Mouse (Mus musculus): ENCODE data around the gene Bloc1s6. TPM values are rescaled to one million over a fixed set of nuclear protein-coding genes. Genes with fewer than 3 reads are reported as not detected.

Bloc1s6 gene
- polyA plus RNA-seq, 1 experiment from 2014 or later = 94.4 TPM

DNA sequence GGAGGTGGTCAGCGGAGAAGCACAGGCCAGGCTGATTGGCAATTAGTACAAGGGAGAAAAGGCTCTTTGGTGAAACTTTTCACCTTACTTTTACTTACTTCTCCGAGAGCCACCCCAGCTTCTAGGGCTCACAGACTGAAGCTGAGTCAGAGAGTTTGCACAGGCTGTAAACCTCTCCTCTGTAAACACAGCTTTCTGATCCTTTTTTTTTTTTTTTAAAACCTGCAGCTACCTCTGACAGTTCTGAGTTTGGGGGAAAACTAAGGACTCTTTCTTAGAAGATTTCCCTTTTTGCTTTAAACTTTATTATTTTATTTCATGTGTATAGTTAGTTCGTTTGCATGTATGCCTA lies 27.5 kb downstream of the Bloc1s6 start:
- H3K27ac ChIP-seq = no peak overlapping the region
- peaks cover 31% of the 10 kb centered on the region for H3K27me3 ChIP-seq
- WGBS = 30% methylated on average over 3 of the region's 3 CpGs
- no peaks in the 10 kb centered on the region for H3K36me3 ChIP-seq
- H3K9ac ChIP-seq (replicated peaks) = no peak overlapping the region
- H3K4me2 ChIP-seq (replicated peaks) = peak overlapping the region; percentile 75
- peaks cover 9% of the 10 kb centered on the region for H3K4me1 ChIP-seq (replicated peaks)
- H3K9me3 ChIP-seq = no peaks in the 10 kb centered on the region
- peak overlapping the region; percentile 44; the same call in 1 of the 2 replicates for H3K4me3 ChIP-seq (replicated peaks)
- no peak for ATAC-seq

DNA sequence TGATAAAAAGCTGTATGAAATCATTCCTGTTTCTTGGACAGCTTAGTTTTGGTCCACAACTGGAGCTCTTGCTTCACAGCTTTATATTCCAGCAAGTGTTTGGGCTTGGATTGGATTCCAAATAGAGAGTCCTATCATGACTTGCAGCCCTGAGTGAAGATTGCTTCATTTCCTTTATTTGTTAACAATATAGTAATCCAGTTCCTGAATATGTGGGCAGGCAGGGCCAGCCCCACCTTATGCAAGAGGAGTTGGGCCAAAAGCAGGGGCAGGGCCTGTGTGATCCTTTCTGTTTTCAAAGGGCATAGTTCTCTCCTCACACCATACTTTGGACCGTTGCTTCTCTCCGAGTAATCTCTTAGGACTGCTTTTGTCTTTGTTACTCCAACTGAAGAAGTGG lies 32.7 kb downstream of the Bloc1s6 start:
- H3K4me1 ChIP-seq (replicated peaks) = no peaks in the 10 kb centered on the region
- H3K27me3 ChIP-seq = peaks cover 9% of the 10 kb centered on the region
- H3K27ac ChIP-seq = no peak overlapping the region
- no peak overlapping the region for H3K4me3 ChIP-seq (replicated peaks)
- ATAC-seq = no peak
- H3K36me3 ChIP-seq = no peaks in the 10 kb centered on the region
- H3K9me3 ChIP-seq = no peaks in the 10 kb centered on the region
- WGBS = 86% methylated on average over 2 of the region's 2 CpGs
- H3K4me2 ChIP-seq (replicated peaks) = no peak overlapping the region
- H3K9ac ChIP-seq (replicated peaks) = no peak overlapping the region

DNA sequence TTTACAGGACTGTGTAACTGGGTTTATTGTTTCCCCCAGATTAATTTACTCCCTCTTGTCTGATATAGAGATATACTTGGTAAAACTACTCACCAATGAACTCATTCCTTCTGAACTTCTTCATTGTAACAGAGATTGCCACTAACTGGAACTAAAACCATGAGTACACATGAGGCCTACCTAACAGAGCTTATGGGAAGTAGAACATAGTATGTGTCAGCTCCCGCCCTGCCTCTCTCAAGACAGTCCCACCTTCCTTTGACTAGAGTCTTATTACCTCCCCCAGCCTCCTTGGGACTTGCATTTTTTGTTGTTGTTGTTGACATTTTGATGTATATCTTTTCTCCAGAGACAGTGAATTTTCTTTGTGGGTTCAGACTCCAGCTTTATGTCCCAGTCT lies 34.6 kb downstream of the Bloc1s6 start:
- WGBS = 89% methylated on average over 1 of the region's 1 CpGs
- ATAC-seq = no peak
- H3K4me1 ChIP-seq (replicated peaks) = no peaks in the 10 kb centered on the region

DNA sequence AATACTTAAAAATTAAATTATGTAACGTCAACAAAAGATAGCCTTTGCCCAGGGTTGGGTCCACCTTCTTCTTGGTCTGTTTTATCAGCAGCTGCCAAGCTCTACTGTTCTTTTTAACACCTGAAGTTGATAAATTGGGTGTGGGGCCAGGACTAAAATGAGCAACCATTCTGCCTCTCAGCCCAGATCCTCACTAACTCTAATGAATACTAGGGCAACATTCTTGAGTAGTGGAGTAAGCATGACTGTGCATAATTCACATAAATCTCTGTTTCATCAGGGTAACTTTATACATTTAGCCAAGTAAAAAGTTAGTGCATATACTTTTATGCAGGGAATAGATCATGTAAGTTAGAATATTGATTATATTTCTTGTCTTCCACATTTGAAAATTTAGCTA lies 37.2 kb downstream of the Bloc1s6 start:
- no peaks in the 10 kb centered on the region for H3K27me3 ChIP-seq
- WGBS = 84% methylated on average over 1 of the region's 1 CpGs
- ATAC-seq = no peak
- no peaks in the 10 kb centered on the region for H3K9me3 ChIP-seq
- H3K4me2 ChIP-seq (replicated peaks) = no peak overlapping the region
- no peak overlapping the region for H3K27ac ChIP-seq
- H3K36me3 ChIP-seq = no peaks in the 10 kb centered on the region
- H3K9ac ChIP-seq (replicated peaks) = no peak overlapping the region
- H3K4me3 ChIP-seq (replicated peaks) = no peak overlapping the region
- no peaks in the 10 kb centered on the region for H3K4me1 ChIP-seq (replicated peaks)

More for the DNA sequence above, 34.6 kb downstream of the Bloc1s6 start:
- Histone ChIP-seq H3K27me3 (no peaks in the 10 kb centered on the region), H3K36me3 (no peaks in the 10 kb centered on the region), H3K27ac (no peak overlapping the region), H3K9me3 (no peaks in the 10 kb centered on the region), H3K4me2 (replicated peaks) (no peak overlapping the region), H3K9ac (replicated peaks) (no peak overlapping the region), H3K4me3 (replicated peaks) (no peak overlapping the region)

DNA sequence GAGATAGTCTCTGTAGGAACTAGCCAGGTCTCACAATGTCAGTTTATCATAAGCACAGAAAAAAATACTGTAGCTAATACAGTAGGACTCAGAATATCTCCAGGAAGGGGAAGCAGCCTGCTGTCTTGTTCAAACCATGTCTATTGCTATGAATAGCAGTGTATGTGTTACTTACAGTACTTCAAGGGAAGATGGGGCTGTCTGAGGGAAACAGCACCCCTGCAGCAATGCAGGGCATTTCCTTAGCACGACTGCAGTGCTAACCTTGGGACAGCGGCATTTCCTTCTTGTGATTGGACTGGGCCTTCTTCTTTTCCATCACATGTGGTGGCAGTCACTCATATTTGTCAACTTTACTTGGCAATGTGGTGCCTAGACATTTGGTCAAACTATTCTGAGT lies 38.5 kb downstream of the Bloc1s6 start:
- no peak overlapping the region for H3K27ac ChIP-seq
- 73% methylated on average over 2 of the region's 2 CpGs for WGBS
- no peak overlapping the region for H3K4me2 ChIP-seq (replicated peaks)
- H3K36me3 ChIP-seq = no peaks in the 10 kb centered on the region
- ATAC-seq = no peak
- H3K27me3 ChIP-seq = no peaks in the 10 kb centered on the region
- no peaks in the 10 kb centered on the region for H3K9me3 ChIP-seq
- no peak overlapping the region for H3K9ac ChIP-seq (replicated peaks)
- H3K4me3 ChIP-seq (replicated peaks) = no peak overlapping the region
- H3K4me1 ChIP-seq (replicated peaks) = no peaks in the 10 kb centered on the region

DNA sequence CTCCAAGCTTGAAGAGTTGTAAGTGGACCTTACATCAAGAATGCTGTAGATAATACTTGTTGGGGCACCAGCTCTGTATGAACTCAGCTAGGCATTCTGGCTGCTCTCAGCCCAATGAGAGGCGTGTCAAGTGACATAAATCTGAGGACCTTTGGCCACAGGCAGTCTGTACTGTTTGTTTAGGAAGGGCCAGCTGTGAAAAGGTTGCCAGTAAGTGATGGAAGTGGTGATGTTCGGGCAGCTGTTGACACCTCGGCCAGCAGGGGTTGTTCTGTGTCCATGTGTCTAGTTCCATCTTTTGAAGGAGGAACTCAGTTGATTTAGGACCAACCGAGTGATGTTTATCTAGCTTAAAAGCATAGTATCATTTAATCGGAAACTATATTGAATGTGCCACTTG lies 41.7 kb downstream of the Bloc1s6 start:
- H3K9me3 ChIP-seq = no peaks in the 10 kb centered on the region
- no peak for ATAC-seq
- H3K4me3 ChIP-seq (replicated peaks) = no peak overlapping the region
- WGBS = 84% methylated on average over 5 of the region's 5 CpGs
- H3K4me1 ChIP-seq (replicated peaks) = no peaks in the 10 kb centered on the region
- H3K27me3 ChIP-seq = no peaks in the 10 kb centered on the region
- no peak overlapping the region for H3K4me2 ChIP-seq (replicated peaks)
- no peak overlapping the region for H3K9ac ChIP-seq (replicated peaks)
- H3K36me3 ChIP-seq = no peaks in the 10 kb centered on the region
- H3K27ac ChIP-seq = no peak overlapping the region

DNA sequence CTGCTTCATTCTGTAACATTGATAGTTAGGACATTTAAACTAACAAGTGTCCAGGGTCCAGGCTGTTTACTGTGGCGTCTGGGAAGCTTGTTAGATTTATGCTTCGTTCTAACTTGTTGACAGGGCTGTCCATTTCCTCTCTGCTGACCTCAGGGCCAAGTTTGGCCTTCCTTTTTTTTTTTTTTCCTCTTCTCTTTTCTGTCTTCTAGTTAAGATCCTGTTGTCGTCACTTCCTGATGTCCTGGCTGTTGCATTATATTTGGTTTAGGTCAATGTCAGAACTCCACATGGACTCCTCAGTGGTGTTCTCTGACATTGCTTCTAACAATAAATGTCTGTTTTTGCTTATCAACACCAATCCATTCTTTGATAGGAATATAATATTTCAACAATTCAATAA lies 42.1 kb downstream of the Bloc1s6 start:
- H3K27me3 ChIP-seq = no peaks in the 10 kb centered on the region
- no peaks in the 10 kb centered on the region for H3K9me3 ChIP-seq
- 91% methylated on average over 3 of the region's 3 CpGs for WGBS
- no peak overlapping the region for H3K27ac ChIP-seq
- no peak overlapping the region for H3K4me2 ChIP-seq (replicated peaks)
- no peak for ATAC-seq
- no peaks in the 10 kb centered on the region for H3K4me1 ChIP-seq (replicated peaks)
- no peak overlapping the region for H3K4me3 ChIP-seq (replicated peaks)
- no peaks in the 10 kb centered on the region for H3K36me3 ChIP-seq
- H3K9ac ChIP-seq (replicated peaks) = no peak overlapping the region

DNA sequence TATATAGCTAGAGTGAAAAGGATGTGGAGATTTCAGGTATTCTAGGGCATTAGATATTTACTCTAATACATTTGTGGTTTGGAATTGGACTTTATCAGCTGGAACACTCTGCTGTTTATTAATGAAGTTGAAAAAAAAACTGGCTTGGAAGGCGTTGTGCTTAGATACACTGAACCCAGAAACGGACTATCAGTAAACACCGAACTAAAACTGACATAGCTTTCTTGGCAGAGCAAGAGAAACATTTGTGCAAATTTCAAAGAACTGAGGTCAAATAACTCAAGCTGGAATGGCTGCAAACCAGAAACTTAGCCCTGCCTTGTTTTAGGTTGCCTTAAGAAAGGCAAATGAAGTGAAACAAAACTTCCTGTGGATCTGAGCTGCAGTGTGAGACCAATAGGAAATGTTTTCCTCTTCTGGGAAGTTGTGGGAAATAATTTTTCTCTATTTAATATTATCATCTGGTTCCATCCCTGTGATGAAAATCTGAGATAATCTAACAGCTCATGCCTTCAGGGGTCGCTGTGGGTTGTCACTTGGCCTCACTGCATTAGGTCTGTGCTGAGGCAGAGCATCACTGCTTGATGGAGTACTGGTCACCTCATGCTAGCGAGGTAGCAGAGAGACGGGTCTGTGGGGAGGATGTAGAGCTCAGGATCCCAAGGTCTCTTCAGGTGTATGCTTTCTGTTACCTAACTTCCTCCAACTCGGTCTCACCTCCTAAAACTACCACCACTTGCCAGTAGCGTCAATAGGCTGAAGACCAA lies 43.5 kb downstream of the Bloc1s6 start:
- no peaks in the 10 kb centered on the region for H3K9me3 ChIP-seq
- H3K4me2 ChIP-seq (replicated peaks) = no peak overlapping the region
- WGBS = 79% methylated on average over 8 of the region's 8 CpGs
- no peak overlapping the region for H3K4me3 ChIP-seq (replicated peaks)
- ATAC-seq = no peak
- H3K36me3 ChIP-seq = no peaks in the 10 kb centered on the region
- no peak overlapping the region for H3K27ac ChIP-seq
- H3K4me1 ChIP-seq (replicated peaks) = no peaks in the 10 kb centered on the region
- no peak overlapping the region for H3K9ac ChIP-seq (replicated peaks)
- H3K27me3 ChIP-seq = no peaks in the 10 kb centered on the region

DNA sequence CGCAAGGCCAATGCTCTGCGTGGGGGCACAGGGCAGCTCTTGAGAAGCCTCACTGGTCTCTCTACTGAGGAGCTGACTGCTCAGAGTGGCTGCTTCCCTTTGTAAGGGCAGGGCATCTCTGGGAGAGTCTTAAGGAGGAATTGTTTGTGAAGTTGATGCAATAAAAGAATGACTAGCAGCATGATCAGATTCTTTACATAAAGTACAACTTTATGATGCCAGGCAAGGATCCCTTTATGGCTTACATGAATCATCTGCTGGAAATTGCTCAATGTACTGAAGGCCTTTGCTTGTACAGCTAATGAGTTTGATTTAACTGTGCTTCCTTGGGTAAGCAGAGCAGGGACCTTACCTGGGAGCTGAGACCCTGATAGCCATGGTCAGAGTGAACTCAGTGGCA lies 45.4 kb downstream of the Bloc1s6 start:
- no peaks in the 10 kb centered on the region for H3K4me1 ChIP-seq (replicated peaks)
- H3K9ac ChIP-seq (replicated peaks) = no peak overlapping the region
- H3K27ac ChIP-seq = no peak overlapping the region
- no peak overlapping the region for H3K4me2 ChIP-seq (replicated peaks)
- no peak overlapping the region for H3K4me3 ChIP-seq (replicated peaks)
- H3K9me3 ChIP-seq = no peaks in the 10 kb centered on the region
- ATAC-seq = no peak
- H3K27me3 ChIP-seq = no peaks in the 10 kb centered on the region
- no peaks in the 10 kb centered on the region for H3K36me3 ChIP-seq
- WGBS = 83% methylated on average over 2 of the region's 2 CpGs

DNA sequence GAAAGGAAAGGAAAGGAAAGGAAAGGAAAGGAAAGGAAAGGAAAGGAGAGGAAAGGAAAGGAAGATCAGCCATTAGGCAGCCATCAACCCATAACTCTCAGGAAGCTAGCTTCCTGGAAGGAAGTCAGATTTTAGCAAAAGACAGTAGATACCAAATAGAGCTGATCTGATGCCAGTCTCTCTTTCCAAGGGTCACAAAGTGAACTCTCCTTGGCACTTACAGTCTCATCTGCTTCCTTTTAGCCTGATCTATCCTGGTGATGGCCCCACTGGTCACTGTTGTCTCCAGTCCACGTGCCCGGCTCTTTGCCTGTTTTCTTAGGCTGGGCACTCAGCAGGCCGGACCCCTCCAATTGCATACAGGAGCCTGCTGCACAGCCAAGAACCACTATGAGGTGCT lies 46.4 kb downstream of the Bloc1s6 start:
- Histone ChIP-seq H3K4me3 (replicated peaks) (no peak overlapping the region), H3K36me3 (no peaks in the 10 kb centered on the region), H3K4me2 (replicated peaks) (no peak overlapping the region), H3K9me3 (no peaks in the 10 kb centered on the region), H3K27me3 (no peaks in the 10 kb centered on the region), H3K9ac (replicated peaks) (no peak overlapping the region), H3K27ac (no peak overlapping the region), H3K4me1 (replicated peaks) (no peaks in the 10 kb centered on the region)
- WGBS = 94% methylated on average over 3 of the region's 3 CpGs
- no peak for ATAC-seq

DNA sequence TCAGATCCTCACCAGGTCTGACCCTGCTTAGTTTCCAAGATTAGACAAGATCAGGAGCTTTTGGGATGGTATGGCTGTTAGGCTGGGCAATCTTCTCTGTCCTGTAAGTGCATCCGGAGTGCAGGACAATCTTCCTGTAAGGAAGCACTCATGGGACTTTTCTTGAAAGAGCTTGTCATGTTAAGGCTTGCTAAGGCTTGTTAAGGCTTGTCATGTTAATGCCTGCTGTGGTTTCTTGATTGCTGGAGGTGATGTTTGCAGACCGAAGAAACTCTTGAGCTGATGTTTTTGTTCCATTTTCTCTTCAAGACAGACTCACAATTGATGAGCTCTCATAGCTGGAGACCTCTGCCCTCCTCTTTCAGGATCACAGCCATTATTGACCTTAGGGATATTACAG lies 47.9 kb downstream of the Bloc1s6 start:
- Histone ChIP-seq H3K27me3 (no peaks in the 10 kb centered on the region), H3K9me3 (no peaks in the 10 kb centered on the region), H3K36me3 (no peaks in the 10 kb centered on the region), H3K4me2 (replicated peaks) (no peak overlapping the region), H3K4me1 (replicated peaks) (no peaks in the 10 kb centered on the region), H3K4me3 (replicated peaks) (no peak overlapping the region), H3K9ac (replicated peaks) (no peak overlapping the region), H3K27ac (no peak overlapping the region)
- 86% methylated on average over 2 of the region's 2 CpGs for WGBS
- no peak for ATAC-seq

DNA sequence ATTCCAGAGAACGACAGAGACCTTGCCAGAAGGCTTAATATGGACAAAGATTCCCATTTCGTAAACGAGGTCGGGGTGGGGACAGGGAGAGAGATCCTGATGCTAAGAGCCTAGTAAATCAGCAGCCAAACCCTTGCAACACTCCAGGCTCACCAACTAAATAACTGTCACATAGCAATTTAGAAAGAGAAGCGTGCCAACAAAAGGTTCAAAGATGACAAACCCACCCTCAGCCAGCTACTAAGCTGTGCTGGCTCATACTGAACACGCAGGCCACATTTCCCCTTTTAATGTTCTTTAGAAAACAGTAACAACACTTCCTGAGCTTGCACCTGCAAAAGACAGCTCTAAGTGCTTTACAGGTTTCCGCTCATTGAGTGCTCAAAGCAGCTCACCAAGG lies 51.0 kb downstream of the Bloc1s6 start:
- Histone ChIP-seq H3K36me3 (no peaks in the 10 kb centered on the region), H3K4me3 (replicated peaks) (no peak overlapping the region), H3K9me3 (no peaks in the 10 kb centered on the region), H3K27me3 (no peaks in the 10 kb centered on the region), H3K4me2 (replicated peaks) (no peak overlapping the region), H3K27ac (no peak overlapping the region), H3K4me1 (replicated peaks) (no peaks in the 10 kb centered on the region), H3K9ac (replicated peaks) (no peak overlapping the region)
- WGBS = 82% methylated on average over 7 of the region's 7 CpGs
- ATAC-seq = no peak

DNA sequence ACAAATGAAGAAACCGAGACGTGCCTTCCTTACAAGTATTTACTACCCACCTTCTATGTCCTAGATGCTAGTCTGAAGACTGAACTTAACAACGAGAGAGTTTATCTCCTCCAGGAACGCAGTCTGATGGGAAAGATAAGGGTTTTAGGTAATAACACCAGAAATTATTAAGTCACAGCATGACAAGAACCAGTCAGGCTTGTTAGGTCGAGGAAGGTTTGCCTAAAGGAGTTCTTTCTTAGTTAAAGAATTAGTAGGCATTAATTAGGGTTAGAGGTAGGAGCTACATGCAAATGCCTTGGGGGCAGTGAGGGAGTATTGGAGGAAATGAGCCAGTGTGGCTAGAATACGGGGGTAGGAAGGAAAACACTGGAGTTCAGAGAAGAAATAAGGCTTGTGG lies 51.4 kb downstream of the Bloc1s6 start:
- H3K4me3 ChIP-seq (replicated peaks) = no peak overlapping the region
- 82% methylated on average over 6 of the region's 6 CpGs for WGBS

More for the DNA sequence above, 51.4 kb downstream of the Bloc1s6 start:
- no peak for ATAC-seq
- Histone ChIP-seq H3K9me3 (no peaks in the 10 kb centered on the region), H3K27me3 (no peaks in the 10 kb centered on the region), H3K4me1 (replicated peaks) (no peaks in the 10 kb centered on the region), H3K36me3 (no peaks in the 10 kb centered on the region), H3K27ac (no peak overlapping the region), H3K4me2 (replicated peaks) (no peak overlapping the region), H3K9ac (replicated peaks) (no peak overlapping the region)

Data from midbrain, embryonic 13.5 days (tissue).